Mouse (Mus musculus): ENCODE measurements at regions not wholly inside any gene's neighbourhood (a gene's known extent, or its start where the extent isn't known, plus 50 kb on each side); places are given as distances from the start of the nearest gene placed in this dataset.

- no peak for DNase-seq (ENCODE audit: low spot score in 2 of 2)
Observed at GRCm38 (mm10) chr7:73640194-73640593, 98.6 kb upstream of the Chd2 start.

DNA sequence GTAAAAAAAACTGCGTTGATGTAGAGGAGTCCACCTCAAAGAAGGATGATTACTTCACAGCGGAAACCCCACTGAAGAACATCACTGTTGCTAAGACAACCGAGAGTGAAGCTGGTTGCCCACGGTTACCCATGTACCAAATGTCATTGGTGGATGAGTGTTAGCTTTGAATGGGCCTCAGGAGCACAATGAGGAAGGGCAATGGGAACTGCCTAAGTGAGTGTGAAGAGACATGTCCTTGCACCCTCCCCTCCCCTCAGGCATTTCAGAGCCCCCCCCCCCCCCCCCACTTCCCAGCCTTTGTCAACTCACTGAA is 96.1 kb upstream of the Chd2 start:
- DNase-seq (ENCODE audit: low spot score in 2 of 2) = no peak

- no peak for DNase-seq (ENCODE audit: low spot score in 2 of 2)
Observed at GRCm38 (mm10) chr7:73637101-73637809, 95.6 kb upstream of the Chd2 start.

DNA sequence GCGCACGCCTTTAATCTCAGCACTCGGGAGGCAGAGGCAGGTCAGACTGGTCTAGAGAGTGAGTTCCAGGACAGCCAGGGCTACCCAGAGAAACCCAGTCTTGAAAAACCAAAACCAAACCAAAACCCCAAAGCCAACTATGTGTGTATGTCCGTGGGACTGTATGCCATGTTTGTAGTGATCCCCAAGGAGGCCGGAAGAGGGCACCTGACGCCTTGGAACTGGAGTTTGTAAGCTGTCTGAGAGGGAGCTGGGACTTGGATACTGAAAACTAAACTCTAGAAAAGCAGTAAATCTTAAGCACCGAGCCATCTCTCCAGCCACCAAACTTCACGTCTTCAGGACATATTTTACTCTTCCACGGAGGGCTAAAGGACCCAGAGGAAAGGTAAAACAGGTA is 93.8 kb upstream of the Chd2 start:
- no peak for DNase-seq (ENCODE audit: low spot score in 2 of 2)

DNA sequence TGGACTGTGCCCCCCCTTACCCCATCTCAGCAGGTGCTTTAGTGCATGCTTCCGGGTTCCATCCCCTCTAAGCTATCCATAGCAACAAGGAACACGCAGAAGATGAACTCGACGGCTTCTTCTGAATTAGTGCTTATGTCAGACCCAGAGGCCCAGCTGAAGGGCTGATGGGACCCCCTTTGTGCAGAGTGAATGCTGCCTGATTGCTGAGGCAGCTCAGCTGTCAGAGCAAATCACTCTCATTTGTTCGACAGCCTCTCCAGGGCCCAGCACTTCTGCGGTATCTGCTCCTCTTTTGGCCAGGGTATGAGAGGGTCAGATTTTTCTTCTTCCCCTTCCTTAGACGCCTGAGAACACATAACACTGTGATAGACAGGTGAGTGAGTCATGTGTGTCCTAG is 89.2 kb upstream of the Chd2 start:
- DNase-seq (ENCODE audit: low spot score in 2 of 2) = no peak

GRCm38 (mm10) chr7:73629182-73629581 is 87.6 kb upstream of the Chd2 start:
- DNase-seq (ENCODE audit: low spot score in 2 of 2) = no peak

DNA sequence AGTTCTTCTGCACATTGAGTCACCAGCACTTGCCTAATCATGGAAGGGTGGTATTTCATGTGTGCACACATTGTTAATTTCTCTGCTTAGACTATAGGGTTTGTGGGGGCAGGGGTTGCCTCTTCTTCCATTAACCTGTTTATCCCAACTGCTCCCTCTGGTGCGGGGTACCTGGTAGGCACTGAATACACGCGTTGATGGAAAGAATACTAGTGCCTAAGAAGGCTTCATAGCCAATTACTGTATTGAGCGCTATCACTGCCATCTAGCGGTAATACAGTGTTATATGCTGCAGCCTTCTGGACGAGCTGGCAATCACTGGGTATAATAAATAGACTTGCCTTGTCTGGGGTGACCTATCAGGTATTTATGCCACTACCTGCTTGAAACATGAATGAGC is 86.4 kb upstream of the Chd2 start:
- peak; percentile 61 to 75 for DNase-seq (ENCODE audit: low spot score in 2 of 2)

DNA sequence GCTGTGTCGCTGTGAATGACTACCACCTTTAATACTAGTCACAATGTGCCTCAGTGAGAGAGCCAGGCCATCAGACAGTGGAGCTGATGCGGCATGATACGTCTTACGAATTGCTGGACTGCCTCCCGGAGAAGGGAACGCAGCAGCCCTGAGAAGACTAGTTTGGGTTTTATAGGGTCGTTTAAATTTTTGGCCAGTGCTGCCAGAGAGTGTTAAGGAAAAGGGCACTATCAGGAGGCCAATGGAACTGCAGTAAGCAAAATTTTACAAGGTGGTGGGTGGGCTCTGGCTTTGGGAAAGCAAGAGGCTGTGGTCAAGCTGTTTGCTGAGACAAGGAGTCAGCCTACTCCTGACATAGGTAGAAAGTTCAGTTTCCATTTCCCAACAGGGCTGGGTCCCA is 84.7 kb upstream of the Chd2 start:
- no peak for DNase-seq (ENCODE audit: low spot score in 2 of 2)

GRCm38 (mm10) chr7:73625651-73626050 is 84.0 kb upstream of the Chd2 start:
- DNase-seq (ENCODE audit: low spot score in 2 of 2) = no peak

GRCm38 (mm10) chr7:73624992-73625391 is 83.4 kb upstream of the Chd2 start:
- no peak for DNase-seq (ENCODE audit: low spot score in 2 of 2)

GRCm38 (mm10) chr7:73624093-73624600 is 82.5 kb upstream of the Chd2 start:
- DNase-seq (ENCODE audit: low spot score in 2 of 2) = no peak

DNA sequence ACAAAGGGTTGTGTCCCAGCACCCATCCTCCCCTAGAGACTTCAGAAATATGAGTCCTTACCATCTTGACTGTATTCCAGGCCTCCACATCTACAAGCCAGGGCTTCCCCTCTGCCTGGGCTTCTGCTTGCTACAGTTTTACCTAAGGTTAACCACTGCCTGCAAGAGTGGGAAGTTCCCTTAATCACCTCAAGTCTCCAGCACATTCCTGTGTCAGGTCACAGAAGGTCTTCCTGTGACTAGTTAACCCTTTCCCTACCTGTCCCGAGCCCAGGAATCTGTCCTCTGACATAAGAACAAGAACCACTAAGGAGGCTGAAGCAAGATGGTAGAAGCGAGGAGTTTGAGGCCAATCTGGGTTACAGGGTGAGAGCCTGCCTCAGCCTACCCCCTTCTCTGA is 80.8 kb upstream of the Chd2 start:
- DNase-seq (ENCODE audit: low spot score in 2 of 2) = no peak

- no peak for DNase-seq (ENCODE audit: low spot score in 2 of 2)
Observed at GRCm38 (mm10) chr7:73620341-73620740, 78.7 kb upstream of the Chd2 start.

DNA sequence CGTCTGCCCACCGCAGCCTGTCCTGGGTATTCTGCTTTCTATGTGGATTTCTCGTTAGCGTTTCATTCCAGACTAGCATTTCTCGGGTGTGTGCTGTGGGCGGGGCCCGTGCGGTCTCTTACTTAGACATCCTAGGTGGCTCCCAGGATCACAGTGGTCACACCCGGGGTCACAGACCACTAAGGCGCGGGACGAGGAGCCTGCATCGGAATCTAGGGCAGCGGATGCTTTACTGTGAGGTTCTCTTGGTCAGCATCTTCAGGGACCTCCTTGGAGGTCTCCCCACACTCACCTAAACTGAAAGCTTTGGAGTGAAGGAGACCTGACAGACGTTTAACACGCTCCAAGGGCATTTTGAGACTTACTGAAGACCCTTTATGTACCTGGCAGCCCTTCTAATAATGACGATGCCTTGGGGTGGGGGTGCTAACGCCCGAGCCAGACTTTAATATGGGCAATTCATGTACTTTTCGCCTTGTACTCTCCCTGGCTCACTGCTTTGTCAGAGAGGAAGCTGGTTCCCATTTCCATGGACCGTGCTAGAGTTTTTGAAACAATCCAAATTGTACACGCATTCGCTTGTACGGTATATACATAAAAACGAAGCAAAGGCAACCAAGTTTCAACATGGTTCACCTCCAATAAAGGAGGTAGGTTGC is 77.3 kb upstream of the Chd2 start:
- no peak for DNase-seq (ENCODE audit: low spot score in 2 of 2)

DNA sequence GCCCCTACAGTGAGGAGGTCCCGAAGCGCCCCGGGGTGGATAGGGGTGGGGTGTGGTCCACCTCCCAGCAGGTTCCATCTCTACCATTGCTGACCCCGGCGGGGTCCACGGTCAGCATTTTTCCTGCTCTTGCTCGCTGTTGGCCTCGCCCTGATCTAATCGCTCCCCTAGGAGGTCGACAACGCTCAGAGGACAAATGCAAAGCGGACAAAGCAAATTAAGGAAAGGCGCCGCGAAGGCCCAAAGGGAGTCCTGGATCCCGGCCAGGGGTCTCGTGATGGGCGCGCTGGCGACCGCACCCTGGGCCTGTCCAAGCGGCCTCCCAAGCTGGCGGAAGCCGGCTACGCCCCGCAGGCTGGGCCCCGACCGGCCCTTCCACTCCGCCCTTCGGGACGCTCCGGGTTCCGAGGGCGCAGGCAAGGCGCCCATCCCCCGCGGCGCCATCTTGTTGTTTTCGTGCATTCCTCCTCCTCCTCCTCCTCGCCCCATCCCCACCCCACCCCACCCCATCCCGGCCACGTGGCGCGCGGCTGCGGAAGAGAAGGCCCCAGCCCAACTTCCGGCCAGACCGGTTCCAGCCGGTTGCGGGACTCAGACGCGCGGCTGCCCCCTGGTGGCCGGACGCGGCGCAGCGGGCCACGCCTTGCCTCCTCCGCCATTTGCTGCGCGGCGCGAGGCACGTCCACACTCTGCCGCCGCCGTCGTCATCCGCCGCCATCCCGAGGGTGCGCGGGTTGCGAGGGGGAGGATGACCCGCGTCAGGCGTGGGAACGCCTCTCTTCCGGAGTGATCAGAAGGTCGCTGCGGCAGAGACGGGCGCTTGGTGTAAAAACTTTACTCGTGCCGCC is 76.5 kb upstream of the Chd2 start:
- DNase-seq (ENCODE audit: low spot score in 2 of 2) = peak; percentile 100

DNA sequence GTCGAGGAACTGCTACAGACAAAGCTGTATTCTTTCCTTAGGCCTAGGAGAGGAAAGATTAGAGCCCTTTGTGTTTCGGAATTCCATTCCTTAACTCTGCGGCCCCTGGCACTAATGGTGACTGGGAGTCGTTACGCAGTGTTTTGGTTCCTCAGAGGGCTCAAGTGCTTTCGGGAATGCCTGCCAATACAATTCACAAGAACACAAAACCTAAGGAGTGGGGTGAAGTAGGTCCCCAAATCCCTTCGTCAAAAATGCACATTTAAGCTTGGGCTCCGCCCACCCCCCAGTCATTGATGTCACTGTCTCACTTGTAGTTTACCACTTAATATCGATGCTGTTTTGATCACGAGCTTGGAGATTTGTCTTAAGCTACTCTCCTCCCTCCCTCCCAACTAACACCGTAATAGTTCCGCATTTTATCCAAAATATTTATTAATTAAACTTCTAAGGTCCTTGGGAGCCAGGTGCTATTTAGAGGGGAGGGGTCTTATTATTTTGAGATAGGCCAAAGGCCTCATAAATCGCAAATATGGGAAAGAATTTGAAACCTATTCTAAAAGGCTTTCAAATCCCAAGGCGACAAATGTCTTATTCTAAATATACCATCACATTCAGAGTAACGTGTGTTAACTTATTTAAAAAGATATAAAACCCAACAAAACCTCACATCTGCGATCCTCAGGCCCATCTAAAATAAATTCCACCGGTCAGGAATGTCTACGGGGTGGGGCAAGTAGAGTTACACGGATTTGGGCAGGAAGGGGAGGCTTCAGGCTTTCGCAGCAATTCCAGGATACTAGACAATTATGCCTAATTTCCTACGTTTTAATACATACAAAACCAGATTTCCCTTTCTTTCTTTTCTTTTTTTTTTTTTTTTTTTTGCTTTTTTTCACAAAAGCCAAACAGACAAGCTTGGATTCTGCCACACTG is 75.6 kb upstream of the Chd2 start:
- DNase-seq (ENCODE audit: low spot score in 2 of 2) = peak in 1 of 2 experiments; percentile 59

GRCm38 (mm10) chr7:73616015-73616414 is 74.4 kb upstream of the Chd2 start:
- peak in 1 of 2 experiments; percentile 31 for DNase-seq (ENCODE audit: low spot score in 2 of 2)

- no peak for DNase-seq (ENCODE audit: low spot score in 2 of 2)
Observed at GRCm38 (mm10) chr7:73614840-73615555, 73.4 kb upstream of the Chd2 start.

- no peak for DNase-seq (ENCODE audit: low spot score in 2 of 2)
Observed at GRCm38 (mm10) chr7:73614341-73614740, 72.7 kb upstream of the Chd2 start.

DNA sequence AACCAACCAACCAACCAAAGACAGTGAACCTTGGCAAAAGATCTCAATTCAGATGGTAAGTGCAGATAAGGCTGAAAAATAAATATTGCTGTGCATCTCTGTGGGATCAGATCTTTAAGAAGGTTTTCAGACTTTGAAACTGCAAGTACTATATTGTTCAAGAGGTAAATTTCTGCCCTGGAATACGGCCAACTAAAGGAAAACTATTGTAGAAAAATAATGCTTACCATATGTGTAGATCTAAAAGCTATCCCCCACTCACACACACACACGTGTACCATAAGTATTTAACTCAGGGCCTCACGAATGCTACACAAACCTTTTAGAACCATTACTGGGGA is 71.1 kb upstream of the Chd2 start:
- DNase-seq (ENCODE audit: low spot score in 2 of 2) = no peak
